Mouse (Mus musculus): ENCODE results near the gene Ceacam11. TPM values are rescaled to one million over a fixed set of nuclear protein-coding genes. Genes with fewer than 3 reads are reported as not detected.

Ceacam11 gene
- not detected in 2 replicates for polyA plus RNA-seq (2015; fragmentation: Nextera tagmentation; extraction: Ambion mirVana)

GRCm38 (mm10) chr7:17971824-17972223 lies at the start of gene Ceacam11:
Ceacam11 (plus strand) TSS chr7:17972124.

GRCm38 (mm10) chr7:18009589-18009988 lies 37.7 kb downstream of the Ceacam11 start, which contains the start of gene Ceacam13:
Ceacam13 (plus strand) TSS chr7:18009889.

Small RNA genes within 50 kb of the gene (microRNA-seq; reads per million reads assigned to microRNA genes)
- gene Gm22414 (ENCODE audit: borderline replicate concordance, insufficient number of aligned reads) = not detected

Other genes with a start within 250 kb of the Ceacam11 start
- not detected in 2 replicates for gene Ceacam14, start 159.5 kb upstream of the Ceacam11 start, polyA plus RNA-seq (2015; fragmentation: Nextera tagmentation; extraction: Ambion mirVana)
- not detected in 2 replicates for gene Gm5155, start 100.4 kb upstream of the Ceacam11 start, polyA plus RNA-seq (2015; fragmentation: Nextera tagmentation; extraction: Ambion mirVana)
- gene Ceacam13, start 37.8 kb downstream of the Ceacam11 start, polyA plus RNA-seq (2015; fragmentation: Nextera tagmentation; extraction: Ambion mirVana) = not detected in 2 replicates
- gene Ceacam12, start 93.8 kb downstream of the Ceacam11 start, polyA plus RNA-seq (2015; fragmentation: Nextera tagmentation; extraction: Ambion mirVana) = not detected in 2 replicates
- not detected in 2 replicates for gene Igfl3, start 204.4 kb downstream of the Ceacam11 start, polyA plus RNA-seq (2015; fragmentation: Nextera tagmentation; extraction: Ambion mirVana)